Mouse (Mus musculus): ENCODE results near the gene Bsnd. TPM values are rescaled to one million over a fixed set of nuclear protein-coding genes. Genes with fewer than 3 reads are reported as not detected.

The Bsnd gene
- not detected for total RNA-seq (2018; cell fraction: chromatin; rRNA removed)
- not detected for total RNA-seq (2018; cell fraction: cytosol; rRNA removed)
- not detected for total RNA-seq (2018; cell fraction: nucleus; rRNA removed)
- polyA plus RNA-seq (2018), result not detected in 3 replicates

DNA sequence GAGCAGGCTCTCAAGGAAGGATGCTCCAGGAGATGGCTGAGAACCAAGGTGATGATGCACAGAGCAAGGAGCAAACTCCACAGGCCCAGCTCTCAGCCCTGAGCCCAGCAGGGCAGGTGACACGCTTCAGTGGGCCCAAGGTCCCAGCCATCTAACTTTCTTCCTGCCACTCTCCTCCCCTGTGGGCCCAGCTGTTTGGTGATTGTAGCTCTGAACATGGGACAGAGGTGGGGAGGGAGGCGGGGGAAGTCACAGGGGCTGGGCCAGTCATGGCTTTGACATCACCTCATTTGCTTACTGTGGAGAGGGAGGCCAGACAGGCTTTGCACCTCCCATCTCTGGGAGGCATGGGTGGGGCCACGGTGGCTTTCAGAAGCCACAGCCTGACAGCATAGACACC is at the start of gene Bsnd:
Gene Bsnd, minus strand, starts transcription at position 168 of the 400 bp plus-strand sequence.
- WGBS (ENCODE audit: missing documents), result 56% methylated on average over 3 of the region's 3 CpGs
- no peaks in the 10 kb centered on the region for H3K79me2 ChIP-seq (ENCODE audit: inconsistent target)
- H3K27ac ChIP-seq, result no peak within 1 kb of the TSS
- H3K4me3 ChIP-seq (ENCODE audit: inconsistent target), result no peak within 1 kb of the TSS
- H3K36me3 ChIP-seq (ENCODE audit: inconsistent target), result no peaks in the 10 kb centered on the region

GRCm38 (mm10) chr4:106541491-106541890 is 49.4 kb upstream of the Bsnd start:
- WGBS (ENCODE audit: missing documents), result 50% methylated on average over 3 of the region's 3 CpGs
- Histone ChIP-seq H3K79me2 (ENCODE audit: inconsistent target) (no peaks in the 10 kb centered on the region), H3K4me3 (ENCODE audit: inconsistent target) (no peak overlapping the region), H3K36me3 (ENCODE audit: inconsistent target) (no peaks in the 10 kb centered on the region), H3K27ac (no peak overlapping the region)

DNA sequence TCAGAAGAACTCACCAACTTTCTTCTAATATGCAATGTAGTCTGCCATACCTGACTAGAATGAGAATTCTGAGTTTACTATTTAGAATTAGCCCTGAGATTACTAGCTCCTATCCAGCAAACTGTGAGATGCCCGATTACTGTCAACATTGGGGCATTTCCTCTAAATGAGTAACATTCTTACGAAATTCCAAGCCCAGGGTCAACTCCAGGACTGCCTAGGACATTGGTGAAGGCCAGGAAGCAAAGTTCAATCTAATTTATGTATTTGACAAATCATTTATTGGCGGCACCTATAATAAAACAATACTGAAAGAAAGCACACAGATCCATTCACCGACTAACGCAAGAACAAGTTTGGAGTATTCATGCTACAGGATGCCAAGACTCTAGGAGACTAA is 47.7 kb upstream of the Bsnd start:
- H3K36me3 ChIP-seq (ENCODE audit: inconsistent target), result no peaks in the 10 kb centered on the region
- WGBS (ENCODE audit: missing documents), result 93% methylated on average over 5 of the region's 5 CpGs
- no peaks in the 10 kb centered on the region for H3K79me2 ChIP-seq (ENCODE audit: inconsistent target)
- no peak overlapping the region for H3K4me3 ChIP-seq (ENCODE audit: inconsistent target)
- H3K27ac ChIP-seq, result no peak overlapping the region

GRCm38 (mm10) chr4:106534256-106534655 is 42.2 kb upstream of the Bsnd start:
- H3K27ac ChIP-seq, result no peak overlapping the region
- no peak overlapping the region for H3K4me3 ChIP-seq (ENCODE audit: inconsistent target)
- WGBS (ENCODE audit: missing documents), result 39% methylated on average over 7 of the region's 7 CpGs
- H3K36me3 ChIP-seq (ENCODE audit: inconsistent target), result no peaks in the 10 kb centered on the region
- no peaks in the 10 kb centered on the region for H3K79me2 ChIP-seq (ENCODE audit: inconsistent target)

DNA sequence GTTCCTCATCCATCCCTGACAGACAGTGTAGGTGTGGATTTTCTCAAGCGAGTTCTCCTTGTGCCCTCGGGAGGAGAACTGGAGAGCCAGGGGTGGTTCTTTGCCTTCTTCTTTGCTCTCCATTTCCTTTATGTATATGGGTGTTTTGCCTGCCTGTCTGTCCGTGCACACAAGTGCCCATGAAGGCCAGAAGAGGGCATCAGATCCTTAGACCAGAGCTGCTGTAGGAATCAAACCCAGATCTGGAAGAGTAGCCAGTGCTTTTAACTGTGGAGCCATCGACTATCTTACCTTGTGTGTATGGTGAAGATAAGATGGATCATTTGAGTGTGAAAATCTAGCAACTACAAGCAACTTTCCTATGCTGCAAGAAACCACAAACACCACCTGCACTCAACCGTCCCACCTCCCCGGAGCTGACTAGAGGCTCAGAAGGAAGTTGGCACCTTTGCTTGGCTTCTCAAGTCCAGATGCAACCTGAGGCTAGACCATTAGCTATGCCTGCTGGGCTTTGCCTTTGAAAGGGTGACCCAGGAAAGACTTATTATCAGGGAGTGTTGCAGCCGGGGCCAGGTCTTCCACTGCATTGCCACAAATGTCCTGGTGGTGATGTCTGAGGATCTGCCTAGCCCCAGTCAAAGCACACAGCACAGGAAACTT is 41.5 kb upstream of the Bsnd start:
- H3K4me3 ChIP-seq (ENCODE audit: inconsistent target), result no peak overlapping the region
- no peaks in the 10 kb centered on the region for H3K79me2 ChIP-seq (ENCODE audit: inconsistent target)
- no peak overlapping the region for H3K27ac ChIP-seq
- H3K36me3 ChIP-seq (ENCODE audit: inconsistent target), result no peaks in the 10 kb centered on the region
- WGBS (ENCODE audit: missing documents), result 18% methylated on average over 7 of the region's 7 CpGs

GRCm38 (mm10) chr4:106530113-106530482 is 38.0 kb upstream of the Bsnd start:
- Histone ChIP-seq H3K79me2 (ENCODE audit: inconsistent target) (no peaks in the 10 kb centered on the region), H3K4me3 (ENCODE audit: inconsistent target) (no peak overlapping the region)
- WGBS (ENCODE audit: missing documents), result 90% methylated on average over 9 of the region's 9 CpGs

GRCm38 (mm10) chr4:106529375-106530112 is 37.5 kb upstream of the Bsnd start:
- Histone ChIP-seq H3K4me3 (ENCODE audit: inconsistent target) (no peak overlapping the region), H3K36me3 (ENCODE audit: inconsistent target) (no peaks in the 10 kb centered on the region), H3K27ac (no peak overlapping the region), H3K79me2 (ENCODE audit: inconsistent target) (no peaks in the 10 kb centered on the region)
- 12% methylated on average over 16 of the region's 17 CpGs for WGBS (ENCODE audit: missing documents)

More at GRCm38 (mm10) chr4:106530113-106530482, 38.0 kb upstream of the Bsnd start:
- Histone ChIP-seq H3K36me3 (ENCODE audit: inconsistent target) (no peaks in the 10 kb centered on the region), H3K27ac (no peak overlapping the region)

DNA sequence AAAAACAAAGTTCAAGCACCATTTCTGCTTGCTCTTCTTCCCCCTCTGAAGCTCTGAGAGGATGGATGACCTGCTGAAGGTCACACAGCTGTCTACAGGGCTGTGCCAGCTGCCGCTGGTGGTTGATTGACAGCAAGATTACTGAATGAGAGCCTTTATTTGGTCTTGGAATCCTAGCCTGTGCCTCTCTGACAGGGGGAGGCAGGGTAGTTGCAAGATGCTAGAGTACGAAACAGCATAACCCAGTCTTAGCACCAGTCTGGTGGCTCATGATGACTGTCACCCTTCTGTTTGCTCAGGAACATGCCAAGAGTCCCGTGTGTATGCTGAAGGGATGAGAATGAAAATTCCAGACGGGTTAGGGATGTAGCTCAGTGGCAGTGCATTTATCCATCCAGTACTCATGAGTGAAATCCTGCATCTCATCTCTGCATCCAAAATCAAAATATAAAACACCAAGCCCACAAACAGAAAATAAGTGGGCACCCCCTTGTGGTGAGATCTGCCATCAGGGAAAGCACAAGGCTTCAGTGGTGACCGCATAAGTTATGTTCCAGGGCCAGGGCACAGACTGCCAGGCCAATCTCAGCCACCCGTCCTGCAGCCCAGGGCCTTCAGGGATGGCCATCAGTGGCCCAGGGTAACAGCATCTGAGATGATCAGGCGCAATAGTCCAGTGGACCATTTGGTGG is 35.9 kb upstream of the Bsnd start:
- Histone ChIP-seq H3K4me3 (ENCODE audit: inconsistent target) (no peak overlapping the region), H3K36me3 (ENCODE audit: inconsistent target) (no peaks in the 10 kb centered on the region), H3K79me2 (ENCODE audit: inconsistent target) (no peaks in the 10 kb centered on the region), H3K27ac (no peak overlapping the region)
- WGBS (ENCODE audit: missing documents), result 92% methylated on average over 7 of the region's 7 CpGs

DNA sequence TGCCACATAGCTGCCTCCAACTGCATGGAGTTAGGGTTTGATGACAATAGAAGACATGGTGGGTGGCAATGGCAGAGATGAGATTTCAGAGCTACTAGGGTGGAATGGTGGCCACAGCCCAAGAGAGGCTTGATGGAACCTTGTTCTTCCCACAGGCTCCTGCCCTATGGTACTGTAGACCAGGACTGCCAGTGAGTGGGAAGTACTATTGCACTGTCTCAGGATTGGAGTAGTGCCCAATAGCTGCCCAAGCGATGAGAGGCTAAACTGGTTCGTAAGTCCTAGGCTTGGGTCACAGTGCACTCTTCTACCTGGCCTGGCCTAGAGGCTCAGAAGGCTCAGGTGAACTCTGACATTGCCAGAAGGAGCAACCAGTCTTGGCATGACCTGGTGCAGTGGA is 32.9 kb upstream of the Bsnd start:
- Histone ChIP-seq H3K79me2 (ENCODE audit: inconsistent target) (no peaks in the 10 kb centered on the region), H3K4me3 (ENCODE audit: inconsistent target) (no peak overlapping the region), H3K27ac (no peak overlapping the region), H3K36me3 (ENCODE audit: inconsistent target) (no peaks in the 10 kb centered on the region)
- 87% methylated on average over 2 of the region's 2 CpGs for WGBS (ENCODE audit: missing documents)

GRCm38 (mm10) chr4:106524131-106524530 is 32.0 kb upstream of the Bsnd start:
- Histone ChIP-seq H3K79me2 (ENCODE audit: inconsistent target) (no peaks in the 10 kb centered on the region), H3K27ac (no peak overlapping the region), H3K4me3 (ENCODE audit: inconsistent target) (no peak overlapping the region), H3K36me3 (ENCODE audit: inconsistent target) (no peaks in the 10 kb centered on the region)
- 26% methylated on average over 2 of the region's 2 CpGs for WGBS (ENCODE audit: missing documents)

- no peak overlapping the region for H3K4me3 ChIP-seq (ENCODE audit: inconsistent target)
- H3K36me3 ChIP-seq (ENCODE audit: inconsistent target), result no peaks in the 10 kb centered on the region
- no peaks in the 10 kb centered on the region for H3K79me2 ChIP-seq (ENCODE audit: inconsistent target)
- no peak overlapping the region for H3K27ac ChIP-seq
- WGBS (ENCODE audit: missing documents), result 97% methylated on average over 3 of the region's 3 CpGs
Measured at GRCm38 (mm10) chr4:106522547-106522946, 30.5 kb upstream of the Bsnd start.

DNA sequence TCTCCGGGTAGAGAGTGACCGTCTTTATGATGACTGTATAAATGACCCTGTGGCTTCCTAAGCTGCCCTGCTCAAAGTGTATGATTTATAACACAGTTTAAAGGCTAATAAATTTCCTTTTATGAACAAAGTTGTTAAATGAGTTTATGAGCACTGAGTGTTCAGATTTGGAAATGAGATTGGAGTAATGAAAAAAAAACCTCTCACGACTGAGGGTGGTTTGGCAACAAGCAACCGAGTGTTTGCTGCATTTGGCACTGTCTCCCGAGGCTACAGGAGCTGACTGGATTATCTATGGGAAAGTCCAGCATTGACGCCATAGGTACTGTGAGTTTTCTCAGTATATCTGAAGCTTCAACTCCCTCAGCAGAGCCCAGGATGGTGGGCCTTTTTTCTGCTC is 22.5 kb upstream of the Bsnd start:
- H3K27ac ChIP-seq, result no peak overlapping the region
- H3K4me3 ChIP-seq (ENCODE audit: inconsistent target), result no peak overlapping the region
- H3K79me2 ChIP-seq (ENCODE audit: inconsistent target), result no peaks in the 10 kb centered on the region
- 83% methylated on average over 6 of the region's 6 CpGs for WGBS (ENCODE audit: missing documents)
- H3K36me3 ChIP-seq (ENCODE audit: inconsistent target), result no peaks in the 10 kb centered on the region

DNA sequence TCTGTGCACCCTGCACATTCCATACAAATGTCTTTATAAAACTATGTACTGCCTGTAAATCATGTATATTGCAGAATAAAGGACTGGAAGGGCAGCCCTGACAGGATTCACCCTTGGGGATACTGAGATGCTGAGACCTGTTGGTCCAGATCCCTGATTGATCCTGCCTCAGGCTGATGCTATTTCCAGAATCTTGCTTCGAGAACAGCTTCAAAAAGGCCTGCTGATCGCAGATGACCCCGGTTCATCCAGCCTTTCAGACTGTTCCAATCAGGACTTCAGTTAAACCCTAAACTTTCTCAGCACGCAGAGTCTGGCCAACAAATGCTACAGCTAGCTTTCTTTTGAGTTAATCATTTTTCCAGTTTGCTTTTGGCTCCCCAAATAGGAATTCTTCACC is 17.8 kb upstream of the Bsnd start:
- WGBS (ENCODE audit: missing documents), result 82% methylated on average over 4 of the region's 4 CpGs

DNA sequence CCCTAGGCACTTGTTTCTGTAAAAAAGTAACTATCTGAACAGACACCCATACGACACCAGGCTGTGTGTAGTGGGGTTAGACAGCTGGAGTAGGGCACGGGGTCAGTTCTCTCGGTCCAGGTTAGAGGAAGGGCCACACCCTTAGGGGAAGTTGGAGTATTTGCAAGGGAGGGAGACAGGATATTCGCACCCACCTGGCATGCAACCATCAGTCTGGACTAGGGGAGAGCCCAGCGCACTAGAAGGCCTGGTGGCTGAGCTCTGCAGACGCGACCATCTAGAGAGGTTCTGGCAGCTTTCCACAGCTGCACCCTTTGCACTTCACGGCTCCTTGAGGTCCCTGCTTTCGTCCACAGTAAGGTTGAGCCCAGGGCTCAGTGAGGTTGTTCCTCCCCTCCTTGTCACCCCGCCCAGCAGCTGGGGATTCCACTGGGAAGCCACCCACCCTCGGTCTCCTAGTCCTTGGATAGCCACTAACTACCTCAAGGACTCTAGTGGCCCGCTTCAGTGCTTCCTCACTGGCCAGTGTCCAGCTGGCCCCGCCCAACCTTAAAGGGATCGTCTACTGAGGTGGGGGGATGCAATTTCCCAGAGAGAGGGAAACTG is 13.5 kb upstream of the Bsnd start:
- Histone ChIP-seq H3K4me3 (ENCODE audit: inconsistent target) (no peak overlapping the region), H3K36me3 (ENCODE audit: inconsistent target) (no peaks in the 10 kb centered on the region), H3K79me2 (ENCODE audit: inconsistent target) (no peaks in the 10 kb centered on the region), H3K27ac (no peak overlapping the region)
- 74% methylated on average over 14 of the region's 14 CpGs for WGBS (ENCODE audit: missing documents)

More for the DNA sequence above, 17.8 kb upstream of the Bsnd start:
- H3K36me3 ChIP-seq (ENCODE audit: inconsistent target), result no peaks in the 10 kb centered on the region
- no peak overlapping the region for H3K27ac ChIP-seq
- no peaks in the 10 kb centered on the region for H3K79me2 ChIP-seq (ENCODE audit: inconsistent target)
- H3K4me3 ChIP-seq (ENCODE audit: inconsistent target), result no peak overlapping the region

All from macrophage (primary cell).